Mouse (Mus musculus): Measurements from ENCODE around the gene Wnt2b. TPM values are rescaled to one million over a fixed set of nuclear protein-coding genes. Genes with fewer than 3 reads are reported as not detected.

Wnt2b gene
- total and polyA plus RNA-seq, 3 experiments: 0.16 TPM; not detected in 2

DNA sequence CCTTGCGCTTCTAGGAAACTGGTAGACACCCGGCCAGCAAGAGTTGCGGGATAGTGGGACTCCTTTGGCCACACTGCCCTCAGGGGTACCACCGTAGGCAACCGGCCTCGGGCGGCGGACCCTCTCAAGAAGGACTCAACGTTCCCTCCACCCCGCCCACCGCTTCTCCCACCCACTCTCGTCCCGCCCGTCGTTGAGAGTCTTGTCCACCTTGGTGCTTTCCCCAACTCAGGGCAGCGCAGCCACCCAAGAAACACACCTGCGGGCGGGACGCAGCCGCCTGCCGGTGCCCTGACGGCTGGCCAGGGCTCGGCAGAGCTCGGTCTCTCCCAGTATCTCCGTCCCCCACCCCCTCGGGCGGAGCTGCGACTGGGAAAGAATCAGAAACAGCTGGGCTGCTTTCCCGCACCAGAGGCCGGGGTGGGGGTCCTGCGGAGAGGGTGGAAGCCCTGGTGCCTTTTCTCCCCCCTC, 455 bp upstream of the Wnt2b start:
- peaks cover 3 to 7% of the 10 kb centered on the region in 2 experiments; a peak in 3 of 4 replicates for H3K4me1 ChIP-seq (ENCODE audit: control insufficient read depth in 1 of 2, insufficient read depth in 2 of 2)
- peaks cover 2% of the 10 kb centered on the region for H3K27me3 ChIP-seq (replicated peaks)
- in situ Hi-C loops (cut with MboI; ENCODE audit: low pct_ligation_motif_present, low pct_unique_long_range_greater_than_20kb, low sequenced_read_pairs): loop anchor here (10.0 kb wide), 1 partner anchor 177 kb away; the partner anchor contains the start of genes Fam19a3, Ppm1j and Rhoc
- no peaks in the 10 kb centered on the region for H3K9me3 ChIP-seq (replicated peaks; ENCODE audit: low read length)
- H3K4me2 ChIP-seq (ENCODE audit: insufficient read depth, low read depth, poor library complexity, severe bottlenecking): no peak overlapping the region
- DNase-seq (ENCODE audit: extremely low read depth): no peak
- no peak overlapping the region for H3K9ac ChIP-seq (ENCODE audit: insufficient read depth, low read depth)
- TF ChIP-seq UBTF (IDR thresholded peaks at IDR 0.05; ENCODE audit: low read depth, low read length): no peak
- no peak for TF ChIP-seq E2F4 (IDR thresholded peaks at IDR 0.05; ENCODE audit: insufficient replicate concordance, low read depth, low read length)
- H3K4me3 ChIP-seq (replicated peaks in 1 of 3; ENCODE audit: low read depth in 2 of 3, low read length in 2 of 3, poor library complexity in 1 of 3): no peak overlapping the region
- H3K79me2 ChIP-seq (replicated peaks; ENCODE audit: control insufficient read depth, extremely low read depth, insufficient read depth, poor library complexity, severe bottlenecking): no peaks in the 10 kb centered on the region
- no peaks in the 10 kb centered on the region for H3K36me3 ChIP-seq (replicated peaks in 1 of 2; ENCODE audit: control insufficient read depth in 1 of 2, insufficient read depth in 1 of 2, low read length in 1 of 2)
- H3K27ac ChIP-seq (ENCODE audit: insufficient read depth, low read depth): no peak overlapping the region
- dilution Hi-C loops (cut with MboI; ENCODE audit: extremely low pct_ligation_motif_present, extremely low pct_unique_long_range_greater_than_20kb, low sequenced_read_pairs): no loop called here

- Histone ChIP-seq H3K27me3 (replicated peaks) (no peaks in the 10 kb centered on the region), H3K27ac (ENCODE audit: insufficient read depth, low read depth) (no peak overlapping the region), H3K79me2 (replicated peaks; ENCODE audit: control insufficient read depth, extremely low read depth, insufficient read depth, poor library complexity, severe bottlenecking) (no peaks in the 10 kb centered on the region), H3K4me3 (replicated peaks in 1 of 3; ENCODE audit: low read depth in 2 of 3, low read length in 2 of 3, poor library complexity in 1 of 3) (no peak overlapping the region), H3K36me3 (replicated peaks in 1 of 2; ENCODE audit: control insufficient read depth in 1 of 2, insufficient read depth in 1 of 2, low read length in 1 of 2) (no peaks in the 10 kb centered on the region), H3K4me1 (ENCODE audit: control insufficient read depth in 1 of 2, insufficient read depth in 2 of 2) (peaks cover 4 to 6% of the 10 kb centered on the region in 2 experiments), H3K4me2 (ENCODE audit: insufficient read depth, low read depth, poor library complexity, severe bottlenecking) (no peak overlapping the region), H3K9me3 (replicated peaks; ENCODE audit: low read length) (no peaks in the 10 kb centered on the region), H3K9ac (ENCODE audit: insufficient read depth, low read depth) (no peak overlapping the region)
- in situ Hi-C loops (cut with MboI; ENCODE audit: low pct_ligation_motif_present, low pct_unique_long_range_greater_than_20kb, low sequenced_read_pairs): loop anchor here (10.0 kb wide), 1 partner anchor 176 kb away; the partner anchor contains the start of genes Fam19a3, Ppm1j and Rhoc
- dilution Hi-C loops (cut with MboI; ENCODE audit: extremely low pct_ligation_motif_present, extremely low pct_unique_long_range_greater_than_20kb, low sequenced_read_pairs): no loop called here
- no peak for DNase-seq (ENCODE audit: extremely low read depth)
- no peak for TF ChIP-seq MEF2A (IDR thresholded peaks at IDR 0.05; ENCODE audit: borderline replicate concordance, low read depth, low read length)
- TF ChIP-seq HCFC1 (IDR thresholded peaks at IDR 0.05; ENCODE audit: low read depth, low read length): no peak
- no peak for TF ChIP-seq CHD1 (IDR thresholded peaks at IDR 0.05; ENCODE audit: low read depth, low read length)
- TF ChIP-seq POLR2AphosphoS2 (IDR thresholded peaks at IDR 0.05; ENCODE audit: low read depth, low read length): no peak
- TF ChIP-seq NRF1 (IDR thresholded peaks at IDR 0.05; ENCODE audit: low read depth, low read length): no peak
- TF ChIP-seq MAX (IDR thresholded peaks at IDR 0.05; ENCODE audit: low read length): no peak
- TF ChIP-seq MAFK (IDR thresholded peaks at IDR 0.05; ENCODE audit: insufficient replicate concordance, low read length): no peak
- TF ChIP-seq EP300 (IDR thresholded peaks at IDR 0.05; ENCODE audit: low read length): no peak
- TF ChIP-seq ZNF384 (IDR thresholded peaks at IDR 0.05; ENCODE audit: low read depth, low read length): no peak
- no peak for TF ChIP-seq USF1 (IDR thresholded peaks at IDR 0.05; ENCODE audit: low read depth, low read length)
- TF ChIP-seq ZC3H11A (IDR thresholded peaks at IDR 0.05; ENCODE audit: low read depth, low read length): no peak
- no peak for TF ChIP-seq TCF12 (IDR thresholded peaks at IDR 0.05; ENCODE audit: low read depth, low read length)
- no peak for TF ChIP-seq NELFE (IDR thresholded peaks at IDR 0.05; ENCODE audit: low read depth, low read length)
- no peak for TF ChIP-seq GABPA (IDR thresholded peaks at IDR 0.05; ENCODE audit: insufficient replicate concordance, low read depth, low read length)
- TF ChIP-seq E2F4 (IDR thresholded peaks at IDR 0.05; ENCODE audit: insufficient replicate concordance, low read depth, low read length): no peak
- TF ChIP-seq ETS1 (conservative IDR thresholded peaks at IDR 0.05; ENCODE audit: low read depth, low read length): no peak
- no peak for TF ChIP-seq RAD21 (IDR thresholded peaks at IDR 0.05; ENCODE audit: low read depth, low read length)
- no peak for TF ChIP-seq MXI1 (IDR thresholded peaks at IDR 0.05; ENCODE audit: low read depth, low read length)
- no peak for TF ChIP-seq RCOR1 (conservative IDR thresholded peaks at IDR 0.05; ENCODE audit: low read depth, low read length)
- TF ChIP-seq IRF4 (IDR thresholded peaks at IDR 0.05; ENCODE audit: low read depth, low read length): no peak
Observed at GRCm38 (mm10) chr3:104960026-104961000, 1.4 kb downstream of the Wnt2b start.

Measured in CH12.LX (cell line).